Mouse (Mus musculus): ENCODE data around the gene Cdh4. TPM values are rescaled to one million over a fixed set of nuclear protein-coding genes. Genes with fewer than 3 reads are reported as not detected.

Gene Cdh4
- total RNA-seq, 2 experiments from 2014 or later: 20.7 to 20.9 TPM

DNA sequence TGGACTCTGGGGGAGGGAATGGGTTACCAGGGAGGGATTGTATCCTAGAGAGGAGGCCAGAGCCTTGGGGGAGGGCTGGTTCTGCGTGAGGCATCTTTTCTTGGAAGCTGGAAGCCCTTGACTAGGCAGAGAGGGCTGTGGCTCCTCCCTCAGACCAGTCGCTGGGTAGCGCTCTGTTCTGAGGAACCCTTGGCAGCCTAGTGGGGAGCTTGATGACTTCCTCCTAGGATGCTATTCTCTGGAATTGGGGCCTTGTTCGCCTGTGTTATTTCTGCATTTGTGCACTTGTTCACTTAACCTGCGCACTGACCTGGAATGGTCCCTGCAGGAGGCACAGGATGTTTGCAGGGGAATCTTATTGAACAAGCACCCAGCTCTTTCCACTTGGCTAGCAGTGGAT is 149.4 kb downstream of the Cdh4 start:
- DNase-seq (ENCODE audit: low spot score in 2 of 2): no peak

GRCm38 (mm10) chr2:179595013-179595412 is 152.8 kb downstream of the Cdh4 start:
- DNase-seq (ENCODE audit: low spot score in 2 of 2): no peak

DNA sequence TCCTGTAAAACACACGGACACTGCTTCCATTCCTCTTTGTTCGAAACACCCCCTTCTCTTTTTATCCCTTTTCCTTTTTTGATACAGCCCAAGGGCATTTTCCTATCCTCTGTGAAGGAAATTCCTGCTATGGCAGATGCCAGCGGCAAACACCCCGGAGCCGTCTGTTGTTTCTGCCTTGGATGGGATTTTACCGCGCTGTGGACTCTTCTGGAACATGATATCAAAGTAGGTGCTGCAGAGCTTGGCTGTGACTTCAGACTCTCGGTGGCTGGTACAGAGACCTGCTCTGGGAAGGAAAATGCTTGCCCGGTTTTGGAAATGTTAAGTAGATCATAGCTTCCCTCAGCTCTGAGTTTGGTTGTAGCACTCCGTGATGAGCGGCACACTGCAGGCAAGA is 156.7 kb downstream of the Cdh4 start:
- peak in 1 of 2 experiments; percentile 39 for DNase-seq (ENCODE audit: low spot score in 2 of 2)

DNA sequence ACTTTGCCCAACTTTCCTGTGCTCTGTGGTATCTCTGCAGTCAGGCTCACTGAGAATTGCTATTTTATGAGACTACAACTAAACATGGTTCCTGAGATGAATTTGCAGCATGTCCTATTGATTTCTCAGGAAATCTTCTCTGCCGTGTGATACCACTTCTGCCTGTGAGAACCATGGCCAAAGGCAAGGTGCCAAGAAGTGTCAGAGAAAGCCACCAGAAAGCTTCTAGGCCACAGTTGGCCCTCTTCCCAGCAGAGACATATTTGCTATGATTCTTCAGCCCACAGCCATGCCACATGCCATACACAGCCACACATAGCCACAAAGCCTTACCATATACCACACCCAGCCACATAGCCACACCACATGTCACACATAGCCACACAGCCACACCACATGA is 157.7 kb downstream of the Cdh4 start:
- DNase-seq (ENCODE audit: low spot score in 2 of 2): no peak

- DNase-seq (ENCODE audit: low spot score in 2 of 2): no peak
Observed at GRCm38 (mm10) chr2:179600347-179600746, 158.1 kb downstream of the Cdh4 start.

DNA sequence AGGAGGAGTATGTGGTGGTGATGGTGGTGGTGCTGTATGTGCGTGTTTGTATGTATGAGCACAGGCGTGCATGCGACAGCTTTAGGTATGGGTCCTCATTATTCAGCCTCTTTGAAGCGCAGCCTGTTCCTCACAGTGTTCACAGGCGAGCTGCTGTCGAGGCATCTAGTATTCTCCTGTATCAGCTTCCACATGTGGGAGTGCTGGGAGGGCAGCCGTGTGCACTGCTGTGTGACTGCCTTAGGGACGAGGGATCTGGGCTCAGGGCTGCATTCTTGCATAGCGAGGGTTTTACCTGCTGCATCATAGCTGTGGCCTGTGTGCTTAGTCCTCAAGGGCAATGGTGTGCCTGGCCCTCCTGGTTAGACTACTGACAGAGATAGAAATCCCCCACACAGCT is 158.9 kb downstream of the Cdh4 start:
- DNase-seq (ENCODE audit: low spot score in 2 of 2): no peak

DNA sequence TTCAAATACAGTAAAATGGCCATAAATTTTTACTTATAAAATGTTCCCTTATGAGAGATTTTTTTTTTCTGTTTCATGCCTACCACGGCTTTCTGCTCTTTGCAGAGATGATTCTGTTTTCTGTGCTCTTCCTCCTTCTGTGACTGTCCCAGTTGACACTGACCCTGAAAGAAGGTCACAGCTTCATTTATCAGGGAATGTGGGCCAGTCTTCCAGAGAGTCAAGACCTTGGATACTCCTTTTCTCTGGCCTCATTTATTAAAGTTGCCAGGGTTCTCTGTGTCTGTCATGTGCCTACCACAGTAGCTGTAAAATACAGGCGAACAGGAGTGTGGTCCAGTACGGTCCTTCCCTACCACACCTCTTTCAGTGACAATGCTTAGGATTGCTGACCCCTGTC is 162.5 kb downstream of the Cdh4 start:
- DNase-seq (ENCODE audit: low spot score in 2 of 2): no peak

DNA sequence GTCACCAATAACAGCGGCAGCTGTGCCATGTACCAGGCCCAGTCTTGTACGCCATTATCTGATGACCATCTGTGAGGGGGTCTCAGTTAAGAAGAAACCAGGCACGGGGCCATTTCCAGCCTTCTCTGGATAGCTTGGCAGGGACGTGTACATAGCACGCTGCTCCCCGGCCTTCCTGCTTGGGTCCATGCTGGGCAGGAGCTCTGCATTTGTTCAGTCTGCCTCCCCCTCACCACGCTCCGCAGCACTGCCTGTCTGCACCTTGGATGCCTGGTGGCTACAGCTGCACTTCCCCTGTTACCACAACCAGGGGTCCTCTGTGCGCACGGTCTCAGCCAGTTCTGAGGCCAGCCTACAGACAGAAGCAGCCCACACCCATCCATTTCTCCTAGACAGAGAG is 163.0 kb downstream of the Cdh4 start:
- DNase-seq (ENCODE audit: low spot score in 2 of 2): no peak

DNA sequence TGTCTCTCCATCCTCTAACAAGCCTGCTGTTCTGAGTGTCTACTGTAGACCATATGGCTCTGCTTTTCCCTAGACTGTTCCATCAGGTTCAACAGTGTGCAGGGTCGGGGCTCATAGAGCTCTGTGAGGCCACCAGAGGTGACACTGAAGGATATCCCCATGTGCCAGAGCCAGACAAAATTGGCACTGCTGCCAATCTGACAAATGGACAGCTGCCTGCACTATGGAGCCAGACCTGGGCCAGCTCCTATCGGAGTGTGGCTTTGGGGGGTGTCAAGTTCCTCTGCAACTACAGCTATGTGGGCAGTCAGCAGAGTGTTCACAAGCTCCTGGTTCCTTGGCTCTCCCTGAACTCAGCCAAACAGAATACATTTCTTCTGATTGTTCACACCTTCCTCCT is 164.1 kb downstream of the Cdh4 start:
- no peak for DNase-seq (ENCODE audit: low spot score in 2 of 2)

DNA sequence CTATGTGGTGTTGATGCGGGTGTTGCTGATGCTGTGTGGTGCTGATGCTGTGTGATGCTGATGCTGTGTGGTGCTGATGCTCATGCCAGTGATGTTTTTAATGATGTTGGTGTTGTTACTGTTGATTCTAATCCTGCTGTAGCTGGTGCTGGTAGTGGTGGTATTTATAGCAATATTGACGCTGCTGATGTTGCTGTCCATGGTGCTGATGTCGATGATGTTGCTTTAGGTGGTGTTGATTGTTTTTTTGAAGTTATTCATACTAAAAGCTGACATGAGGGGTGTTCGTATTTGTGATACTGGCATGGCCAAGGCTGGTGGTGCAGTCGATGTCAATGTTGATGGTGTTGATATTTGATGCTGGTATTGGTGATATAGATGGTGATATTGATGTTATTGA is 173.7 kb downstream of the Cdh4 start:
- DNase-seq (ENCODE audit: low spot score in 2 of 2): no peak

- DNase-seq (ENCODE audit: low spot score in 2 of 2): no peak
Observed at GRCm38 (mm10) chr2:179623643-179624473, 181.6 kb downstream of the Cdh4 start.

- DNase-seq (ENCODE audit: low spot score in 2 of 2): no peak
Observed at GRCm38 (mm10) chr2:179627563-179627962, 185.3 kb downstream of the Cdh4 start.

- no peak for DNase-seq (ENCODE audit: low spot score in 2 of 2)
Observed at GRCm38 (mm10) chr2:179630720-179631119, 188.5 kb downstream of the Cdh4 start.

GRCm38 (mm10) chr2:179640576-179641301 is 198.5 kb downstream of the Cdh4 start:
- no peak for DNase-seq (ENCODE audit: low spot score in 2 of 2)

DNA sequence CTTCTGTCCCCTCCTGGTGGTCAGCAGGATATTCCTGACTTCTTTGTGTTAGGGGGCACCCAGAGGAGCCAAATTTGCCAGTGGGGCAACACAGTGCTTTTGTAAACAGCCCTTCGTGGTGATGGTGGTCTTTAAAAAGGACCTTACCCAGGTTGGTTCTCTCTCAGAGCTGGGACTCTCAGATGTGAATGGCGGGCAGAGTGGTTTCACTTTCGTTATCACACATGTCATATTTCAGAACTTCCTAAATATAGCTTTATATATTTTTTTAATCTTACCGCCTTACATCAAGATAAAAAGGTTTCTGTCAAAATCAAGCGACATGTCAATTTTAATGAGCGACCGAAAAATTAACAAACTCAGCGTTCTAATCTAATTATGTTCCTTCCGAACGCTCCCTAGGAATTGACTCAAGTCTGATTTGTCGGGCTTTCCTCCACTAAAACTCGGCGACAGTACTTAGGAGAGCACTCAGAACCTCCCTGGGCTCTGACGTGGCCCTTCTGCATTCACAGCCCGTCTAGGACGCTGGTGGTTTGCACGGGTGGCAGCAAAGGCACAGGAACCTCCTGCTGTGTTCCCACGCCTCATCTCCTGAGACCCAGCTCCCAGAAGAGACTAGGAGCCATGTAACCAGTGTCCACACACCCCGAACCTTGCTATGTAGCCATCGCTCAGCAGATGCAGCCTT is 206.5 kb downstream of the Cdh4 start:
- peak in 1 of 2 experiments; percentile 12 for DNase-seq (ENCODE audit: low spot score in 2 of 2)

DNA sequence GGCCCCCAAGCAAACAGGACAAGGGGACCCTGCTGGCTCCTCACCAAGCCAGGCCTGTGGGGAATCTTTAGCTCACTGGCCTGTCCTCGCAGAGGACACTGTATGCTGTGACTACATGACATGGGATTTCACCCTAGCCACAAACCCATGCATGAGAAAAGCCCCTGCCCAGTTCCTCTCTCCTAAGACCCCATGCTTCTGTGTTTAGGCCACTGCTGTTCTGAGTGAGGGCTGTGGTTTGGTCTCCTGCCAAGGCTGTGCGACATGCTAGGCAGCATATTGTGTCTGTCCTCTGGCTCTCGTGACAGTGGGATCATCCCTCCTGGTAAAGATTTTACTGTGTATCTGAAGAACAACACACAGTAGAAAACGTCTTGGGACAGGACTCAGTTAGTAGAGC is 207.1 kb downstream of the Cdh4 start:
- no peak for DNase-seq (ENCODE audit: low spot score in 2 of 2)

- DNase-seq (ENCODE audit: low spot score in 2 of 2): no peak
Observed at GRCm38 (mm10) chr2:179650168-179650567, 207.9 kb downstream of the Cdh4 start.

GRCm38 (mm10) chr2:179655506-179655905 is 213.3 kb downstream of the Cdh4 start:
- DNase-seq (ENCODE audit: low spot score in 2 of 2): no peak

DNA sequence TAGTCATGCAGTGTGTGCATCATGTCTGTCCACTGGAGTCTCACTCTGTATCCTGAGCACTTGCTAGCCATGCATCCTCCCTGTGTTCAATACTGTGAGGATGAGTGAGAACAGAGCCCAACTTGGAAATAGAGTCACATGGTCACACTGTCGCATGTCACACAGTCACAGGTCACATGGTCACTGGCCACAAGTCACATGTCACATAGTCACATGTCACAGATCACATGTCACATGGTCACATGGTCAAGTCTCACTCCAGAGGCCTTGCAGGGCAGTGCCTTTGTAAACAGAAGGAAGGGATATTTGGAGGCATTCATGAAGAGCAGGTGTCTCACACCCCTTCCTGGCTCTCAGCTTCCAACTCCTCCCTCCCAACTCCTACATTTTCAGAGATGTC is 217.0 kb downstream of the Cdh4 start:
- DNase-seq (ENCODE audit: low spot score in 2 of 2): no peak

DNA sequence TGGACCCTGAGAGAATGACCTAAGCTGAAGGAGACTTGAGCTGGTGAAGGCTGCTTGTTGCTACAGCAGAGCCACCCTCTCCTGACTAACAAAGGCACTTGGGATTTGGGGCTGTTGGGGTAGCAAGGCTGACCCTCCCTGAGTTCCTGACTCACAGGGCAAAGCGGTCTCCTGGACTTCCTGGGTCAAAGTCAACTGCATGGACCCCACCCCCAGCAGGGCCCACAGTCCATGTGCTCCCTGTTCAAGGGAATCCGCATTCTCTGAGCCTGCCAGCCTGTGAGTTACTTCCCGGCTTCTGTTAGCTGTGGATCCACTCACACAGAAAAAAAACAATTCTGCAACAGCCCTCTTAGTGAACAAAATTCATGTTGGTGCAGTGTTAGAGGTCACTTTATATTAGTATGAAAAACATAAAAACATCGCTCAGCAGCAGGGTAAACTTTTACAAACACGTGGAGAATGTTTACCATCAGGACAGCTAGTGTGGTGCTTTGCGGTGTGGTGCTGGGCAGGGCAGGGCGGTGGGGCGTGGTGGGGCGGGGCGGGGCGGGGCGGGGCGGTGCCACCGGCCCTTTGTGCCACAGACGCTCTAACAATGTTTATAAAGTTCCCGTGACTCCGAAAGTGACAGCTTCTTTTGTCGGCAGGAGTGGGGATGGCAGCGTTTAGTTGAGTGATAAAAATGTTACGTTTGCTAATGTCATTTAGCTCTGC is 219.9 kb downstream of the Cdh4 start:
- DNase-seq (ENCODE audit: low spot score in 2 of 2): no peak

DNA sequence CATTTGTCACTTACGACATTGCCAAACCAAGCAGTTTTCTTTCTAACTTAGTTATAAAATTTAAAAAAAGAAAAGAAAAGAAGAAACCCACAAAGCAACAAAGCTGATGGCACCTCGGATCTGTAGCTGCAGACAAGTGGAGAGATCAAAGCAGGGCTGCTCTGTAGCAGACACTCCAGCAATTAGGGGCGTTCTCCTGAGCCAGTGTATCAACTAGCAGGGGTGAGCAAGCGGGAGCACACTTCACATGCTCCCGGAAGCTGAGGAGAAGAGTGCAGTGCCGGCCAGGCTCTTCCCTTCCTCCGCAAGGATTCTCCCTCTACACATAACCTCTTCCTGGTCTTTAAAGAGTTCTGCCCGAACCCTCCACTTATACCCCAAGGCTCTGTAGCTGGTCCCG is 220.5 kb downstream of the Cdh4 start:
- DNase-seq (ENCODE audit: low spot score in 2 of 2): no peak
